Mouse (Mus musculus): ENCODE data around the gene Slc8b1. TPM values are rescaled to one million over a fixed set of nuclear protein-coding genes. Genes with fewer than 3 reads are reported as not detected.
A peak's percentile ranks its signal among the peaks of the same experiment; 100 is the strongest.

The Slc8b1 gene
- polyA plus RNA-seq, 1 experiment from 2014 or later: 3.0 TPM

GRCm38 (mm10) chr5:120476296-120476695, 34.7 kb upstream of the Slc8b1 start, which contains the start of gene Sds:
TSS of gene Sds (plus strand) at chr5:120476526.
- 12% methylated on average over 13 of the region's 13 CpGs for WGBS
- no peak for ATAC-seq (ENCODE audit: low read depth)
- peaks cover 3% of the 10 kb centered on the region; the same call in 1 of the 2 replicates for H3K4me1 ChIP-seq (replicated peaks)
- no peaks in the 10 kb centered on the region for H3K9me3 ChIP-seq
- no peak within 1 kb of the TSS for H3K4me2 ChIP-seq
- peaks cover 4% of the 10 kb centered on the region for H3K27me3 ChIP-seq
- no peak within 1 kb of the TSS for H3K9ac ChIP-seq
- no peak within 1 kb of the TSS for H3K4me3 ChIP-seq
- no peaks in the 10 kb centered on the region for H3K36me3 ChIP-seq
- no peak within 1 kb of the TSS for H3K27ac ChIP-seq (replicated peaks)

GRCm38 (mm10) chr5:120477993-120478392, 33.0 kb upstream of the Slc8b1 start:
- Histone ChIP-seq H3K4me2 (no peak overlapping the region), H3K27ac (replicated peaks) (no peak overlapping the region), H3K9ac (no peak overlapping the region), H3K27me3 (no peaks in the 10 kb centered on the region; the same call in 1 of the 2 replicates), H3K36me3 (no peaks in the 10 kb centered on the region), H3K9me3 (no peaks in the 10 kb centered on the region), H3K4me3 (no peak overlapping the region), H3K4me1 (replicated peaks) (peaks cover 4% of the 10 kb centered on the region; the same call in 1 of the 2 replicates)
- 90% methylated on average over 5 of the region's 5 CpGs for WGBS
- no peak for ATAC-seq (ENCODE audit: low read depth)

- H3K27me3 ChIP-seq: no peaks in the 10 kb centered on the region; the same call in 1 of the 2 replicates
- peaks cover 4% of the 10 kb centered on the region; the same call in 1 of the 2 replicates for H3K4me1 ChIP-seq (replicated peaks)
- 76% methylated on average over 4 of the region's 4 CpGs for WGBS
- peaks cover 7% of the 10 kb centered on the region for H3K36me3 ChIP-seq
- no peak overlapping the region for H3K9ac ChIP-seq
- no peak overlapping the region for H3K27ac ChIP-seq (replicated peaks)
- H3K4me2 ChIP-seq: no peak overlapping the region
- no peaks in the 10 kb centered on the region for H3K9me3 ChIP-seq
- no peak for ATAC-seq (ENCODE audit: low read depth)
- no peak overlapping the region for H3K4me3 ChIP-seq
Measured at GRCm38 (mm10) chr5:120479538-120479937, 31.4 kb upstream of the Slc8b1 start.

GRCm38 (mm10) chr5:120481205-120481604, 29.8 kb upstream of the Slc8b1 start:
- no peaks in the 10 kb centered on the region; the same call in 1 of the 2 replicates for H3K27me3 ChIP-seq
- ATAC-seq (ENCODE audit: low read depth): no peak
- no peak overlapping the region for H3K9ac ChIP-seq
- H3K4me2 ChIP-seq: no peak overlapping the region
- WGBS: 59% methylated on average over 9 of the region's 9 CpGs
- no peak overlapping the region for H3K27ac ChIP-seq (replicated peaks)
- H3K4me3 ChIP-seq: no peak overlapping the region
- no peaks in the 10 kb centered on the region for H3K9me3 ChIP-seq
- peaks cover 4% of the 10 kb centered on the region; the same call in 1 of the 2 replicates for H3K4me1 ChIP-seq (replicated peaks)
- peaks cover 24% of the 10 kb centered on the region for H3K36me3 ChIP-seq

DNA sequence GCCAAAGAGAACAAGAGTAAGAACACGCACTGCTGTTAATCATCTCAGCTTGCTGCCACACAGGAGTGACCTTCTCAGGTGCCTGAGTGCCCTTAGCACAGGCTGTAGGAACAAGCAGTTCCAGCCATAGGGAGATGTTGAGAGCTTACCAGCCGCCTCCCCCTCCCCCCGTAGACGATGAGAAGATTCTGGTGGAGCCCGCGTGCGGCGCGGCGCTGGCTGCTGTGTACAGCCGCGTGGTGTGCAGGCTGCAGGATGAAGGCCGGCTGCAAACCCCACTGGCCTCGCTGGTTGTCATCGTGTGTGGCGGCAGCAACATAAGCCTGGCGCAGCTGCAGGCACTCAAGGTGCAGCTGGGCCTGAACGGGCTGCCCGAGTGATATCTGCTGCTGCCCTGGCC, 27.6 kb upstream of the Slc8b1 start:
- WGBS: 82% methylated on average over 19 of the region's 19 CpGs
- no peak overlapping the region for H3K27ac ChIP-seq (replicated peaks)

DNA sequence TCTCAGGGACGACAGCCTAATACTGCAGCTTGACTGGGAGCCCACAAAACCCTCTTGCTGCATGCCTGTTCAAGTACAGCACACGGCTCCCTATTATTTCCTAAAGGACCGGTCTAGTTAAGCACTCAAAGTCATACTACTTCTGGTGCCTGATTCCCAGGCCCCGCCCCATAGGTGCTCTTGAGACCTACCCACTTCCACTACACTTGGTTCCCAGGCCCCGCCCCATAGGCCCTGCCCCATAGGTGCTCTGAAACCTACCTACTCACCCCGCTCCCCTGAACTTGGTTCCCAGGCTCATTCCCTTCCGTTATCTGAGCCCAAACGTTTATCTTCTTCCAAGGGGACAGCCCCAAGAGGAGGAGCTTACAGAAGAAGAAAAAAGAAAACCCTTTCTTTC, 23.1 kb upstream of the Slc8b1 start:
- no peaks in the 10 kb centered on the region for H3K27me3 ChIP-seq
- ATAC-seq (ENCODE audit: low read depth): no peak
- no peak overlapping the region for H3K27ac ChIP-seq (replicated peaks)
- no peaks in the 10 kb centered on the region for H3K9me3 ChIP-seq
- H3K4me1 ChIP-seq (replicated peaks): peaks cover 10% of the 10 kb centered on the region
- WGBS: 89% methylated on average over 8 of the region's 8 CpGs
- H3K36me3 ChIP-seq: peaks cover 76% of the 10 kb centered on the region
- no peak overlapping the region for H3K4me3 ChIP-seq
- no peak overlapping the region for H3K4me2 ChIP-seq
- H3K9ac ChIP-seq: no peak overlapping the region

More for the DNA sequence above, 27.6 kb upstream of the Slc8b1 start:
- H3K4me2 ChIP-seq: no peak overlapping the region
- no peak overlapping the region for H3K4me3 ChIP-seq
- H3K9ac ChIP-seq: no peak overlapping the region
- peaks cover 46% of the 10 kb centered on the region for H3K36me3 ChIP-seq
- no peaks in the 10 kb centered on the region for H3K9me3 ChIP-seq
- no peak for ATAC-seq (ENCODE audit: low read depth)
- no peaks in the 10 kb centered on the region for H3K27me3 ChIP-seq
- peaks cover 4% of the 10 kb centered on the region; the same call in 1 of the 2 replicates for H3K4me1 ChIP-seq (replicated peaks)

DNA sequence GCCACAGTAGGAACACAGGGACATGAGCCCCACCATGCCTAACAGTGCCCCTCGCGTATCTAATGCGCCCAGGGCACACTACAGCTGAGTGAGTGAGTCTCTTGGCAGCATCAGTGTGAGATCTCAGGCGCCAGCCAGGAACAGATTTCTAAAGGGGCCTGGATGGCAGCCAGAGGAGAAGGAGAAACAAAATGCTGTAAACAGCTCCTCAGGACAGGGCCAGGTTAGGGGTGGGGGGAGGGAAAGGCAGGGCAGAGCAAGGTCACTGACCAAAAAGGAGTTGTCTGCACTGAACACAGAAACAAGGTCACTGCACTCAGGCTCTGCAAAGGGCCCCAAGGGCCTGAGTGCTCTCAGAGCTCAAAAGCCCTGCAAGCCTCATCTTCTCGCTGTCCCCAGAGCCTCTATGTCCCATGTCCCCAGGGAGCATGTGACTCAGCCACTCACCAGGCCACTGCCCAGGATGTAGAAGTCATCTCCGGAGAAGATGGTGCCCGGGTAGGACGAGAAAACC, 20.2 kb upstream of the Slc8b1 start:
- Histone ChIP-seq H3K36me3 (peaks cover 82% of the 10 kb centered on the region), H3K4me3 (no peak overlapping the region), H3K27me3 (no peaks in the 10 kb centered on the region), H3K4me1 (replicated peaks) (peaks cover 13% of the 10 kb centered on the region), H3K9me3 (no peaks in the 10 kb centered on the region), H3K9ac (no peak overlapping the region), H3K4me2 (no peak overlapping the region), H3K27ac (replicated peaks) (peak overlapping the region; percentile 59; the same call in 1 of the 2 replicates)
- 64% methylated on average over 8 of the region's 8 CpGs for WGBS
- peak; percentile 52; the same call in 1 of the 2 replicates for ATAC-seq (ENCODE audit: low read depth)

- Histone ChIP-seq H3K4me1 (replicated peaks) (peaks cover 13% of the 10 kb centered on the region), H3K4me3 (no peak overlapping the region), H3K4me2 (no peak overlapping the region), H3K27me3 (no peaks in the 10 kb centered on the region), H3K9ac (no peak overlapping the region), H3K27ac (replicated peaks) (no peak overlapping the region), H3K36me3 (peaks cover 78% of the 10 kb centered on the region), H3K9me3 (no peaks in the 10 kb centered on the region)
- WGBS: 62% methylated on average over 11 of the region's 11 CpGs
- ATAC-seq (ENCODE audit: low read depth): no peak
Measured at GRCm38 (mm10) chr5:120492437-120492836, 18.5 kb upstream of the Slc8b1 start.

- 0 out of 2 replicates have a peak overlapping the region, but pooled peaks have one; percentile 23 for H3K27ac ChIP-seq (replicated peaks)
- no peak overlapping the region for H3K4me3 ChIP-seq
- H3K36me3 ChIP-seq: peaks cover 77% of the 10 kb centered on the region
- H3K27me3 ChIP-seq: no peaks in the 10 kb centered on the region
- no peaks in the 10 kb centered on the region for H3K9me3 ChIP-seq
- ATAC-seq (ENCODE audit: low read depth): no peak
- H3K4me2 ChIP-seq: no peak overlapping the region
- WGBS: 86% methylated on average over 6 of the region's 6 CpGs
- H3K4me1 ChIP-seq (replicated peaks): peaks cover 13% of the 10 kb centered on the region
- no peak overlapping the region for H3K9ac ChIP-seq
Measured at GRCm38 (mm10) chr5:120493440-120493839, 17.5 kb upstream of the Slc8b1 start.

GRCm38 (mm10) chr5:120493873-120494395, 17.0 kb upstream of the Slc8b1 start:
- Histone ChIP-seq H3K4me3 (no peak overlapping the region), H3K36me3 (peaks cover 76% of the 10 kb centered on the region), H3K9ac (no peak overlapping the region), H3K4me2 (no peak overlapping the region), H3K27me3 (no peaks in the 10 kb centered on the region), H3K9me3 (no peaks in the 10 kb centered on the region), H3K27ac (replicated peaks) (0 out of 2 replicates have a peak overlapping the region, but pooled peaks have one; percentile 23), H3K4me1 (replicated peaks) (peaks cover 13% of the 10 kb centered on the region)
- ATAC-seq (ENCODE audit: low read depth): no peak
- 71% methylated on average over 9 of the region's 9 CpGs for WGBS

GRCm38 (mm10) chr5:120495064-120495702, 15.8 kb upstream of the Slc8b1 start:
- peaks cover 73% of the 10 kb centered on the region for H3K36me3 ChIP-seq
- no peak overlapping the region for H3K9ac ChIP-seq
- H3K27ac ChIP-seq (replicated peaks): no peak overlapping the region
- no peak for ATAC-seq (ENCODE audit: low read depth)
- H3K4me2 ChIP-seq: no peak overlapping the region
- WGBS: 80% methylated on average over 10 of the region's 10 CpGs
- H3K9me3 ChIP-seq: no peaks in the 10 kb centered on the region
- no peaks in the 10 kb centered on the region for H3K27me3 ChIP-seq
- H3K4me3 ChIP-seq: no peak overlapping the region
- peaks cover 13% of the 10 kb centered on the region for H3K4me1 ChIP-seq (replicated peaks)

DNA sequence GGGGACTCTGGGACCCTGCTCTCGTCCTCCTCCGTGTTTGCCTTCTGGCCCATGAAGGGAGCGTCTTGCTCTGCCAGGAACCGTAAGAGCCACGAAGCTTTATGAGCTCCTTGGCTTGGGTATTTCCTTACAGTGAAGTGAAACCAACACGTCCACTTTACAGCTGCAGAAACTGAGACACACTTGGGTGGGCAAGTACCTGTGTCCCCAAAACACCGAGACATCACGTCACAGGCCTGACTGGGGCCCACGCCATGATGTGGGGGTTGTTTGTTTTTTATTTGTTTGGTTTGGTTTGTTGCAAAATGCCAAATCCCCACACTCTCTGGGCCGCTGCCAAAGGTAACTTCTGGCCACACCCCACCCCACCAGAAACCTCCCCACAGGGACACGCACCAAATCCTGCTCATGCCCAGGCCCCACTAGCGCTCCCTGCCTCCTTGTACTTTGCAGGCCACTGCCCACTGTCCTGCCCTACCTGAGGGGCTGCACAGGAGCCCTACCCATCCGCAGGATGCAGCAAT, 15.2 kb upstream of the Slc8b1 start:
- ATAC-seq (ENCODE audit: low read depth): no peak
- Histone ChIP-seq H3K27ac (replicated peaks) (no peak overlapping the region), H3K4me2 (no peak overlapping the region), H3K27me3 (no peaks in the 10 kb centered on the region), H3K4me3 (no peak overlapping the region), H3K4me1 (replicated peaks) (peaks cover 7% of the 10 kb centered on the region), H3K36me3 (peaks cover 67% of the 10 kb centered on the region), H3K9me3 (no peaks in the 10 kb centered on the region), H3K9ac (no peak overlapping the region)
- WGBS: 91% methylated on average over 13 of the region's 13 CpGs
